Mouse (Mus musculus): ENCODE data around the gene Gmps. TPM values are rescaled to one million over a fixed set of nuclear protein-coding genes. Genes with fewer than 3 reads are reported as not detected.

Gmps gene
- total and polyA plus RNA-seq, 3 experiments = 22.4 to 46.2 (median 38.6) TPM

DNA sequence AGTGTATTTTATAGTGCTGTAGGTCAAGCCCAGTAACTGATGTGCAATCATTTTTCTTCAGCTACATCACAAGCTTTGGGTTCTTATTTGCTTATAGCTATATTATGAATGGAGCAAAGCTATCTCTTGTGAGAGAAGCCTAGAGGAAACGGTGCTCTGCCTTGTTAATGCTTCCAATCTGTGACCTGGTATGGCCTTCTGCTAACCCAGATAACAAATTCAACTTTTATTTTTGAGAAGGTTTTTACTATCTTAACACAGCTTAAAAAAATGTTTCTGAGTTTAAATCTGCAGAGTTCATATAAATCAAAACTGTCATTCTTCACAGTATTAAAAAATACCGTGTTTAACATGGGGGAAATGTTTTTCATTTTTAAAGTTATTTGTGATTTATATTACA, 46.0 kb downstream of the Gmps start:
- Histone ChIP-seq H3K9ac (ENCODE audit: insufficient read depth, low read depth) (no peak overlapping the region), H3K4me3 (replicated peaks in 1 of 3; ENCODE audit: low read depth in 2 of 3, low read length in 2 of 3, poor library complexity in 1 of 3) (no peak overlapping the region), H3K79me2 (replicated peaks; ENCODE audit: control insufficient read depth, extremely low read depth, insufficient read depth, poor library complexity, severe bottlenecking) (no peaks in the 10 kb centered on the region), H3K36me3 (replicated peaks in 1 of 2; ENCODE audit: control insufficient read depth in 1 of 2, insufficient read depth in 1 of 2, low read length in 1 of 2) (peaks cover 8 to 23% of the 10 kb centered on the region in 2 experiments), H3K9me3 (replicated peaks; ENCODE audit: low read length) (no peaks in the 10 kb centered on the region), H3K4me1 (ENCODE audit: control insufficient read depth in 1 of 2, insufficient read depth in 2 of 2) (no peaks in the 10 kb centered on the region), H3K27me3 (replicated peaks) (no peaks in the 10 kb centered on the region), H3K27ac (ENCODE audit: insufficient read depth, low read depth) (no peak overlapping the region), H3K4me2 (ENCODE audit: insufficient read depth, low read depth, poor library complexity, severe bottlenecking) (no peak overlapping the region)
- no peak for TF ChIP-seq JUND (conservative IDR thresholded peaks at IDR 0.05; ENCODE audit: low read depth, low read length)
- TF ChIP-seq ZNF384 (IDR thresholded peaks at IDR 0.05; ENCODE audit: low read depth, low read length) = no peak
- no peak for TF ChIP-seq POLR2AphosphoS2 (IDR thresholded peaks at IDR 0.05; ENCODE audit: low read depth, low read length)
- TF ChIP-seq MAZ (IDR thresholded peaks at IDR 0.05; ENCODE audit: low read depth, low read length) = no peak
- TF ChIP-seq MAFK (IDR thresholded peaks at IDR 0.05; ENCODE audit: insufficient replicate concordance, low read length) = no peak
- TF ChIP-seq SMC3 (IDR thresholded peaks at IDR 0.05; ENCODE audit: low read depth, low read length) = no peak
- TF ChIP-seq ELF1 (IDR thresholded peaks at IDR 0.05; ENCODE audit: low read depth, low read length) = no peak
- no peak for TF ChIP-seq IRF4 (IDR thresholded peaks at IDR 0.05; ENCODE audit: low read depth, low read length)
- TF ChIP-seq E2F4 (IDR thresholded peaks at IDR 0.05; ENCODE audit: insufficient replicate concordance, low read depth, low read length) = no peak
- TF ChIP-seq RCOR1 (conservative IDR thresholded peaks at IDR 0.05; ENCODE audit: low read depth, low read length) = no peak
- no peak for TF ChIP-seq ZMIZ1 (IDR thresholded peaks at IDR 0.05; ENCODE audit: low read depth, low read length)
- TF ChIP-seq MXI1 (IDR thresholded peaks at IDR 0.05; ENCODE audit: low read depth, low read length) = no peak
- no peak for TF ChIP-seq CTCF (conservative IDR thresholded peaks at IDR 0.05 in 1 of 2, IDR thresholded peaks at IDR 0.05 in 1 of 2; ENCODE audit: low read depth in 2 of 2, low read length in 2 of 2)
- in situ Hi-C loops (cut with MboI; ENCODE audit: low pct_ligation_motif_present, low pct_unique_long_range_greater_than_20kb, low sequenced_read_pairs) (no loop called here), dilution Hi-C loops (cut with MboI; ENCODE audit: extremely low pct_ligation_motif_present, extremely low pct_unique_long_range_greater_than_20kb, low sequenced_read_pairs) (no loop called here)
- no peak for DNase-seq (ENCODE audit: extremely low read depth)

DNA sequence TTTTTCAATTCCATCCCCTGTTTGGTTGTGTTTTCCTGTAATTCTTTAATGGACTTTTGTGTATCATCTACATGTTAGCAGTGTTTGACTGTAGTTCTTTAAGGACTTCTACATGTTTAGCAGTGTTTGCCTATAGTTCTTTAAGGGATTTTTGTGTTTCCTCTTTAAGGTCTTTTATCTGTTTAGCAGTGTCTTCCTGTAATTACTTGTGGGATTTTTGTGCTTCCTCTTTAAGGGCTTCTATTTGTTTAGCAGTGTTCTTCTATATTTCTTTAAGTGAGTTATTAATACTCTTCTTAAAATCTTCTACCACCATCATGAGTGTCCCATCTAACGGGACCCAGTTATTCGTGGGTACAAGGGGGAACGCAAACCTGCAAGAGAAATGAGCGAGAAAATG, 53.9 kb downstream of the Gmps start:
- DNase-seq (ENCODE audit: extremely low read depth) = no peak
- dilution Hi-C loops (cut with MboI; ENCODE audit: extremely low pct_ligation_motif_present, extremely low pct_unique_long_range_greater_than_20kb, low sequenced_read_pairs) = no loop called here
- in situ Hi-C loops (cut with MboI; ENCODE audit: low pct_ligation_motif_present, low pct_unique_long_range_greater_than_20kb, low sequenced_read_pairs) = loop anchor here (25.0 kb wide), 1 partner anchor 207 kb away; no protein-coding TSS in a partner anchor
- no peaks in the 10 kb centered on the region for H3K36me3 ChIP-seq (replicated peaks in 1 of 2; ENCODE audit: control insufficient read depth in 1 of 2, insufficient read depth in 1 of 2, low read length in 1 of 2)
- no peak for TF ChIP-seq POLR2A (IDR thresholded peaks at IDR 0.05; ENCODE audit: low read depth, low read length)
- TF ChIP-seq ZKSCAN1 (IDR thresholded peaks at IDR 0.05; ENCODE audit: borderline replicate concordance, low read depth, low read length) = no peak
- TF ChIP-seq CTCF (conservative IDR thresholded peaks at IDR 0.05 in 1 of 2, IDR thresholded peaks at IDR 0.05 in 1 of 2; ENCODE audit: low read depth in 2 of 2, low read length in 2 of 2) = no peak
- TF ChIP-seq ELF1 (IDR thresholded peaks at IDR 0.05; ENCODE audit: low read depth, low read length) = no peak
- TF ChIP-seq E2F4 (IDR thresholded peaks at IDR 0.05; ENCODE audit: insufficient replicate concordance, low read depth, low read length) = no peak
- TF ChIP-seq TCF12 (IDR thresholded peaks at IDR 0.05; ENCODE audit: low read depth, low read length) = no peak
- H3K4me3 ChIP-seq (replicated peaks in 1 of 3; ENCODE audit: low read depth in 2 of 3, low read length in 2 of 3, poor library complexity in 1 of 3) = no peak overlapping the region
- no peaks in the 10 kb centered on the region for H3K4me1 ChIP-seq (ENCODE audit: control insufficient read depth in 1 of 2, insufficient read depth in 2 of 2)
- no peak overlapping the region for H3K27ac ChIP-seq (ENCODE audit: insufficient read depth, low read depth)
- H3K4me2 ChIP-seq (ENCODE audit: insufficient read depth, low read depth, poor library complexity, severe bottlenecking) = no peak overlapping the region
- H3K9me3 ChIP-seq (replicated peaks; ENCODE audit: low read length) = no peaks in the 10 kb centered on the region
- H3K27me3 ChIP-seq (replicated peaks) = no peaks in the 10 kb centered on the region
- H3K79me2 ChIP-seq (replicated peaks; ENCODE audit: control insufficient read depth, extremely low read depth, insufficient read depth, poor library complexity, severe bottlenecking) = no peaks in the 10 kb centered on the region
- no peak overlapping the region for H3K9ac ChIP-seq (ENCODE audit: insufficient read depth, low read depth)

All from CH12.LX (cell line).